Mouse (Mus musculus): ENCODE data around the gene Fnip1. TPM values are rescaled to one million over a fixed set of nuclear protein-coding genes. Genes with fewer than 3 reads are reported as not detected.
"Not testable (repeated sequence)": the region's sequence is repeated elsewhere in the genome, so short reads cannot be mapped to it uniquely, and the experiment has no call there.

Fnip1 gene
- total RNA-seq, 1 experiment from 2014 or later, result 41.2 TPM

GRCm38 (mm10) chr11:54438991-54439690, 1.1 kb downstream of the Fnip1 start:
- no peak for ATAC-seq (replicated peaks in 1 of 2; ENCODE audit: insufficient read depth in 1 of 2, low FRiP score in 2 of 2, low TSS enrichment in 1 of 2, low read depth in 1 of 2, poor library complexity in 2 of 2, severe bottlenecking in 2 of 2)

- no peak for ATAC-seq (replicated peaks in 1 of 2; ENCODE audit: insufficient read depth in 1 of 2, low FRiP score in 2 of 2, low TSS enrichment in 1 of 2, low read depth in 1 of 2, poor library complexity in 2 of 2, severe bottlenecking in 2 of 2)
Observed at GRCm38 (mm10) chr11:54439691-54440029, 1.7 kb downstream of the Fnip1 start.

- not testable (repeated sequence) for ATAC-seq (replicated peaks in 1 of 2; ENCODE audit: insufficient read depth in 1 of 2, low FRiP score in 2 of 2, low TSS enrichment in 1 of 2, low read depth in 1 of 2, poor library complexity in 2 of 2, severe bottlenecking in 2 of 2)
Observed at GRCm38 (mm10) chr11:54450757-54451156, 12.8 kb downstream of the Fnip1 start.

GRCm38 (mm10) chr11:54454516-54454915, 16.5 kb downstream of the Fnip1 start:
- no peak for ATAC-seq (replicated peaks in 1 of 2; ENCODE audit: insufficient read depth in 1 of 2, low FRiP score in 2 of 2, low TSS enrichment in 1 of 2, low read depth in 1 of 2, poor library complexity in 2 of 2, severe bottlenecking in 2 of 2)

- no peak for ATAC-seq (replicated peaks in 1 of 2; ENCODE audit: insufficient read depth in 1 of 2, low FRiP score in 2 of 2, low TSS enrichment in 1 of 2, low read depth in 1 of 2, poor library complexity in 2 of 2, severe bottlenecking in 2 of 2)
Observed at GRCm38 (mm10) chr11:54456875-54457274, 18.9 kb downstream of the Fnip1 start.

GRCm38 (mm10) chr11:54458168-54458567, 20.2 kb downstream of the Fnip1 start:
- no peak for ATAC-seq (replicated peaks in 1 of 2; ENCODE audit: insufficient read depth in 1 of 2, low FRiP score in 2 of 2, low TSS enrichment in 1 of 2, low read depth in 1 of 2, poor library complexity in 2 of 2, severe bottlenecking in 2 of 2)

GRCm38 (mm10) chr11:54464557-54465244, 26.7 kb downstream of the Fnip1 start:
- ATAC-seq (replicated peaks in 1 of 2; ENCODE audit: insufficient read depth in 1 of 2, low FRiP score in 2 of 2, low TSS enrichment in 1 of 2, low read depth in 1 of 2, poor library complexity in 2 of 2, severe bottlenecking in 2 of 2), result peak; percentile 53 to 62; a peak in 3 of 4 replicates

- no peak for ATAC-seq (replicated peaks in 1 of 2; ENCODE audit: insufficient read depth in 1 of 2, low FRiP score in 2 of 2, low TSS enrichment in 1 of 2, low read depth in 1 of 2, poor library complexity in 2 of 2, severe bottlenecking in 2 of 2)
Observed at GRCm38 (mm10) chr11:54472231-54472630, 34.2 kb downstream of the Fnip1 start.

GRCm38 (mm10) chr11:54478414-54478813, 40.4 kb downstream of the Fnip1 start:
- ATAC-seq (replicated peaks in 1 of 2; ENCODE audit: insufficient read depth in 1 of 2, low FRiP score in 2 of 2, low TSS enrichment in 1 of 2, low read depth in 1 of 2, poor library complexity in 2 of 2, severe bottlenecking in 2 of 2), result no peak

GRCm38 (mm10) chr11:54486041-54486440, 48.0 kb downstream of the Fnip1 start:
- ATAC-seq (replicated peaks in 1 of 2; ENCODE audit: insufficient read depth in 1 of 2, low FRiP score in 2 of 2, low TSS enrichment in 1 of 2, low read depth in 1 of 2, poor library complexity in 2 of 2, severe bottlenecking in 2 of 2), result no peak; a peak in 1 of 4 replicates

- peak; percentile 32 to 39; a peak in 2 of 4 replicates for ATAC-seq (replicated peaks in 1 of 2; ENCODE audit: insufficient read depth in 1 of 2, low FRiP score in 2 of 2, low TSS enrichment in 1 of 2, low read depth in 1 of 2, poor library complexity in 2 of 2, severe bottlenecking in 2 of 2)
Observed at GRCm38 (mm10) chr11:54491946-54492558, 54.1 kb downstream of the Fnip1 start.

- ATAC-seq (replicated peaks in 1 of 2; ENCODE audit: insufficient read depth in 1 of 2, low FRiP score in 2 of 2, low TSS enrichment in 1 of 2, low read depth in 1 of 2, poor library complexity in 2 of 2, severe bottlenecking in 2 of 2), result peak; percentile 84 to 88
Observed at GRCm38 (mm10) chr11:54492559-54492958, 54.6 kb downstream of the Fnip1 start.

GRCm38 (mm10) chr11:54499838-54500237, 61.8 kb downstream of the Fnip1 start:
- ATAC-seq (replicated peaks in 1 of 2; ENCODE audit: insufficient read depth in 1 of 2, low FRiP score in 2 of 2, low TSS enrichment in 1 of 2, low read depth in 1 of 2, poor library complexity in 2 of 2, severe bottlenecking in 2 of 2), result no peak

GRCm38 (mm10) chr11:54502546-54503245, 64.7 kb downstream of the Fnip1 start:
- no peak for ATAC-seq (replicated peaks in 1 of 2; ENCODE audit: insufficient read depth in 1 of 2, low FRiP score in 2 of 2, low TSS enrichment in 1 of 2, low read depth in 1 of 2, poor library complexity in 2 of 2, severe bottlenecking in 2 of 2)

- ATAC-seq (replicated peaks in 1 of 2; ENCODE audit: insufficient read depth in 1 of 2, low FRiP score in 2 of 2, low TSS enrichment in 1 of 2, low read depth in 1 of 2, poor library complexity in 2 of 2, severe bottlenecking in 2 of 2), result no peak
Observed at GRCm38 (mm10) chr11:54513584-54513983, 75.6 kb downstream of the Fnip1 start.

- ATAC-seq (replicated peaks in 1 of 2; ENCODE audit: insufficient read depth in 1 of 2, low FRiP score in 2 of 2, low TSS enrichment in 1 of 2, low read depth in 1 of 2, poor library complexity in 2 of 2, severe bottlenecking in 2 of 2), result no peak
Observed at GRCm38 (mm10) chr11:54521927-54522528, 84.0 kb downstream of the Fnip1 start.

- peak; percentile 85 to 93 for ATAC-seq (replicated peaks in 1 of 2; ENCODE audit: insufficient read depth in 1 of 2, low FRiP score in 2 of 2, low TSS enrichment in 1 of 2, low read depth in 1 of 2, poor library complexity in 2 of 2, severe bottlenecking in 2 of 2)
Observed at GRCm38 (mm10) chr11:54522529-54523430, 84.8 kb downstream of the Fnip1 start, which contains the start of gene Rapgef6. Gene Rapgef6 (plus strand): TSS chr11:54522847.

Measured in hematopoietic stem cell, adult 5-6 weeks (primary cell).